Mouse (Mus musculus) cerebellum, postnatal 10 days (tissue): ENCODE results near the gene Hrg.
"Not testable (repeated sequence)": the region's sequence is repeated elsewhere in the genome, so short reads cannot be mapped to it uniquely, and the experiment has no call there.

Experiments
- DNase-seq, 2 experiments: peaks; one replicate each; pipeline ENCODE4 v3.0.0; 2021; ENCODE audit warnings: mixed read lengths in 2 of 2

Gene Hrg

GRCm38 (mm10) chr16:22962256-22962655, 11.4 kb downstream of the Hrg start:
- peak in 1 of 2 experiments; percentile 9 for DNase-seq

GRCm38 (mm10) chr16:22963293-22963692, 12.4 kb downstream of the Hrg start:
- DNase-seq, result no peak

GRCm38 (mm10) chr16:22967383-22968030, 16.6 kb downstream of the Hrg start:
- DNase-seq, result no peak

- DNase-seq, result not testable (repeated sequence)
These were observed 46.1 kb downstream of the Hrg start for GRCm38 (mm10) chr16:22996951-22997350.
